Mouse (Mus musculus) embryonic stem cell, embryonic (primary cell): ENCODE measurements around the gene Liph.
"Not testable (repeated sequence)": the region's sequence is repeated elsewhere in the genome, so short reads cannot be mapped to it uniquely, and the experiment has no call there.

Experiments
- CTCF ChIA-PET, 4 experiments: fragments of 300-600 bp in 2 of 4; fragments of 350-600 bp in 2 of 4; sonication (Branson Sonifier 250); formaldehyde crosslinking; loops; one replicate each; lab custom pipeline; 2022; ENCODE audit warnings: inconsistent platforms in 2 of 4; lab: Charles Lee
- POLR2A ChIA-PET, 4 experiments: fragments of 300-600 bp in 2 of 4; fragments of 350-600 bp in 2 of 4; sonication (Branson Sonifier 250); formaldehyde crosslinking; loops; one replicate each; lab custom pipeline; 2022; ENCODE audit warnings: antibody characterized with exemption in 4 of 4, inconsistent platforms in 1 of 4; lab: Charles Lee

The Liph gene

DNA sequence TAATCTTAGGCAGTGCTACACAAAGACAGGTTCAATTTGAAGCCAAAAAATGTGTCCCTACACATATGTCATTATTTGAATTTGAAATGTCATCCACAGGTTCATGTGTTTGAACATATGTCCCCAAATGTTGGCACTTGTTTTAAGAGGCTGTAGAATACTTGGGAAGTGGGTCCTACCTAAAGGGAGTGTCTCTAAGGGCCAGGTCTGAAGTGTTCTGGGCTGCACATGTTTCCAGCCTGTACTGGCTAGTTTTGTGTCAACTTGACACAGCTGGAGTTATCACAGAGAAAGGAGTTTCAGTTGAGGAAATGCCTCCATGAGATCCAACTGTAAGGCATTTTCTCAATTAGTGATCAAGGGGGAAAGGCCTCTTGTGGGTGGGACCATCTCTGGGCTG, 4.6 kb downstream of the Liph start:
- CTCF ChIA-PET, result not testable (repeated sequence)
- POLR2A ChIA-PET, result interaction anchor here in 2 of 4 experiments (1.0 to 13.2 kb wide), 9 partner anchors 8 to 82 kb away, joined by 3 to 498 read pairs (median 5); partner anchors contain the start of genes Senp2 (in 1 of the 2) and Tmem41a (in 1 of the 2)

DNA sequence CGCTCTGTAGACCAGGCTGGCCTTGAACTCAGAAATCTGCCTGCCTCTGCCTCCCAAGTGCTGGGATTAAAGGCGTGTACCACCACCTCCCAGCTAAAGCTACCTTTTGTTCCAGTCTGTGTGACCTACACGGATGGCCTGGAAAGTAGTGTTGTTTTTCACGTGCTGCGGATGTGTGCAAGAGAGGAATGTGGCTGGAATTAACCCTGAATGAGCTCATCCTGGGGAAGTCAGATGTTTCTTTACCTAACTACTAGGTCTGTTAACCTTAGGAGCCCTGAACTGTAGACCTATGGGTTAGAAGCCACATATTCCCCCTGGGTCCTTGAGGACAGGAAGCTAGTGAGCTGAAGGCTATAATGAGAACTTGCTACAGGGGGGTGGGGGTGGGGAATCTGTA, 7.5 kb downstream of the Liph start:
- CTCF ChIA-PET, result interaction anchor here in 2 of 4 experiments (0.6 to 1.3 kb wide), 6 partner anchors 19 to 1996 kb away, joined by 3 to 6 read pairs (median 4); no protein-coding TSS in a partner anchor

DNA sequence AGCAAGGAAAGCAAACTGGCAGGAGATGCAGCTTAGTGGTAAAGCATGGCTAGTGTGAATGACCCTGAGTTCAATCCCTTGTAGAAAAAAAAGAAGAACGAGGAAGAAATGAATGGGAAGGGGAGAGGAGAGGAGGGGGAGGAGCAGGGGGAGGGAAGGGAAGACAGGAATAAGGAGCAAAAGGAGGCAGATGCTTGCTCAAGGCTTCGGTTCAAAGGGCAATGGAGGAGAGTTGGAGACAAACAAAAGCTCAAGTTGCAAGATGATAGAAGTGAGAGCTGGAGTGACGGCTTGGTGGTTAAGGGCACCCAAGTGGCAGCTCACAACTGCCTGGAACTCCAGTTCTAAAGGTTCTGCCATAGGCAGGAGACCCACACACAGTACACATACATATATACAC, 9.3 kb downstream of the Liph start:
- POLR2A ChIA-PET, result interaction anchor here in 2 of 4 experiments (0.7 to 14.3 kb wide), 16 partner anchors 9 to 422 kb away, joined by 3 to 498 read pairs (median 5); partner anchors contain the start of genes Liph (in 2 of the 2) and Senp2 (in 2 of the 2)
- CTCF ChIA-PET, result no interaction called here

More for the DNA sequence above, 7.5 kb downstream of the Liph start:
- POLR2A ChIA-PET, result interaction anchor here (0.6 to 14.3 kb wide), 56 partner anchors 7 to 774 kb away, joined by 3 to 498 read pairs (median 4); partner anchors contain the start of genes Senp2 (in 3 of the 4), Liph (in 2 of the 4) and Tmem41a (in 1 of the 4)

DNA sequence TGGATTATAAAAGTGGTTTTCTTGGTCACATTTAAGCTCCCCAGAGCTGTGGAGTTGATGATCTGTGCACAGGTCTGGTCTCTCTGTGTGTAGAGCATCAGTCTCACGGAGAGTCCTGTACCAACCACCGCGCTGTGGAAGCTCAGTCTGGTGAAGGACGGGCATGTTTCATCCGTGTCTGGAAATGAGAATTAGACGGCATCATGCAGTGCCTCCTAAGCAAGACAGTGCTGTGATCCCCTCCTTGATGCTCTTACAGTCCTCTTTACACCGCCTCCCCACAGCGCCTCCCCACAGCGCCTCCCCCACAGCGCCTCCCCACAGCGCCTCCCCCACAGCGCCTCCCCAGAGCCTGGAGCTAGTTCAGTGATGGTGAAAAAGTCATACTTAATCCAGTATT, 11.4 kb downstream of the Liph start:
- ChIA-PET CTCF (interaction anchor here (0.6 to 2.5 kb wide), 12 partner anchors 8 to 666 kb away, joined by 3 to 13 read pairs (median 4); partner anchors contain the start of gene Liph (in 2 of the 4)), POLR2A (interaction anchor here (0.6 to 14.3 kb wide), 113 partner anchors 9 to 1544 kb away, joined by 3 to 498 read pairs (median 5); partner anchors contain the start of genes Liph (in 3 of the 4), Senp2 (in 2 of the 4), Tmem41a (in 2 of the 4) and Abcf3 (in 1 of the 4))

DNA sequence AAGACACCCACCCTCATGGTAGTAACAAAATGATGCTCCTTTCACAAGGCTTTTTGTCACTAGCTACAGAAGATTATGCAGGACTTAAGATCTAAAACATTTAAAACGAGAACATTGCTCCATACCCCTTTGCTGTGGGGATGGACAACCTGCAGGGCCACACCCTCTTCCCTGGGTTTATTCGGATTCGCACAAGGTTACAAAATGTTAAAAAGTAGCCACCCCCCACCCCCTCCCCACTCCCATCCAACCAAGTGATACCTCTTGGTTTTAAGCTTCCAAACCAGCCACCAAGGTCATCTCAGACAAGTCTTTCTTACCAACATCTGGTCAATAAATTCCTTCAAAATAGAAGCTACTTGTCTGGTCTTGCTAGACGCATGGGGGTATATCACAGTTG, 11.9 kb downstream of the Liph start:
- POLR2A ChIA-PET, result interaction anchor here in 3 of 4 experiments (0.5 to 14.3 kb wide), 128 partner anchors 6 to 1435 kb away, joined by 3 to 498 read pairs (median 5); partner anchors contain the start of genes Liph (in 3 of the 3), Senp2 (in 3 of the 3), Tmem41a (in 2 of the 3) and Abcf3 (in 1 of the 3)
- CTCF ChIA-PET, result interaction anchor here in 3 of 4 experiments (0.7 to 2.5 kb wide), 8 partner anchors 8 to 634 kb away, joined by 3 to 13 read pairs (median 4); partner anchors contain the start of gene Liph (in 2 of the 3)

DNA sequence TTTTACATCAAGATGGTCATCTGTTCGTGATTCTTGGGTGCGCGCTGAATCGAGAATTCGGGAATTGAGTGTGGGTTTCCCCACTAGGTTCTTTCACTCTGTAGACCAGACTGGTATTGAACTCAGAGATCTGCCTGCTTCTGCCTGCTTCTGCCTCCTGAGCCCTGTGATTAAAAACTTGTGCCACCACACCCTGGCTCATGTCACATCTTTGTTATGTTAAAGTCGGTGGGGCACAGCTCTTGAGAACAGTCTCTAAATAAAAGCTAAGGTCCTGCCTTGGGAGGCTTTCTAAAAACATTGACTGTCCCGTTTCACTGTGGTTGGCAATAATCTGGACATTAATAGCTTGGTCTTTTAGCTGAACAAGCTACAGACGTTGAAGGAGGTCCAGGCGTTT, 12.3 kb downstream of the Liph start:
- ChIA-PET POLR2A (interaction anchor here in 3 of 4 experiments (0.5 to 14.3 kb wide), 126 partner anchors 6 to 1126 kb away, joined by 3 to 498 read pairs (median 5); partner anchors contain the start of genes Liph (in 3 of the 3), Senp2 (in 3 of the 3), Tmem41a (in 2 of the 3) and Ehhadh (in 1 of the 3)), CTCF (interaction anchor here in 2 of 4 experiments (1.6 to 2.5 kb wide), 2 partner anchors 11 to 12 kb away, joined by 4 to 13 read pairs; partner anchors contain the start of gene Liph (in 2 of the 2))

DNA sequence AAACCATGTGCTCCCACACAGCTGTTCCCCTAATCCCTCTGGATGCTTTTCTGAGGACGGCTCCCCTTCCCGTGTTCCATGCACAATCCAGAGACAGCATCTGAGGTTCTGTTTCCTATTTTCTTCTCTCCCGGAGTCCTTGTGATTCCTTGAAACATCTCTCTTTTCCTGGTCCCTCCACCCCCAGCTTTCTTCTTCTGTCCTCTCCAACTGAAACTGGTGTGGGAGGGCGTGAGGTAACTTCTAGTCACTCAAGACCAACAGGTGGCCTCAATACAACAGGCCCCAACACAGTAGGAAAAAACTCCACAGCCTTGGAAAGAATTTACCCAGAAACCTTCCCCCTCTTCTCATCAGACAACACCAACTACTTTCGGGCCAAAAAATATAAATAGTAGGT, 18.1 kb downstream of the Liph start:
- ChIA-PET CTCF (no interaction called here), POLR2A (interaction anchor here in 2 of 4 experiments (0.6 to 14.3 kb wide), 9 partner anchors 10 to 36 kb away, joined by 3 to 264 read pairs (median 9); partner anchors contain the start of gene Liph (in 2 of the 2))

DNA sequence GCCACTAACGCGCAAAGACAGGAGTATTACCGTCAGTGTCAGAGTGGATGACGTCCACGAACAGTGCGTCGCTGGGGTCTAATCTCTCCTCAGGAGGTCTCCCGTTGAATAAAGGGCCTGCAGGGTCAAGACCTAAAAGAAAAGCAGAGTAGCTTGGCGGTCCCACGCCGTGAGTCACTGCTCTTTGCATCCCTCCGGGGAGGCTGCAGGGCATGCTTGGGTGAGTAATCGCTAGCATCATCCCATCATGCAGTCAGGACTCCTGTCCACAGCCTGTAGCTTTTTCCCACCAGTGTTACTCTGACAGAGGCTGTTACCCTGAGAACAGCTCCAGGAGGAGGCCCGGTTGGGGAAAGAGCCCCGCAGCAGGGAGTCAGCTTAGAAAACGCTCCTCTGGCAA, 19.3 kb downstream of the Liph start:
- CTCF ChIA-PET, result interaction anchor here in 2 of 4 experiments (0.6 to 1.8 kb wide), 2 partner anchors 8 to 122 kb away, joined by 3 to 4 read pairs; no protein-coding TSS in a partner anchor
- POLR2A ChIA-PET, result interaction anchor here in 3 of 4 experiments (0.6 to 14.3 kb wide), 14 partner anchors 10 to 471 kb away, joined by 3 to 264 read pairs (median 4); partner anchors contain the start of genes Liph (in 2 of the 3), Map3k13 (in 1 of the 3) and Senp2 (in 1 of the 3)

DNA sequence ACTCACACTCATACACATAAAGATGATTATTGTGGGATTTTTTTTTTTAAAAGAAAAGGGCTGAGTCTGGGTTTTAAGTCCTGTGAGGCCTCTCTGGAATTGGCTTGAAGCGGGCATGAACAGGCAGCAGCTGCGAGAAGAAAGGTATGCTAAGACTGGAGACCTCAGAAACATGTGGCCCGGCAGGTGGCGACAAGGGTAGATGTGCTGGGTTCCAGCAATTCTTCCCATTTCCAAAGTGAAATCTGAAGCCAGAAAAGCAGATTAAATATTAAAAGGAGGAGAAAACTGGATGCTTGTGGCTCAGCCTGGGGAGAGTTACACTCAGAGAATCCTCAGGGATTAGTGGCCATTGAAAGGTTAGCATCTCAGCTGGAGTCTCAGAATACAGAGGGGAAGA, 24.0 kb downstream of the Liph start:
- POLR2A ChIA-PET, result interaction anchor here in 3 of 4 experiments (0.7 to 6.0 kb wide), 11 partner anchors 10 to 52 kb away, joined by 3 to 50 read pairs (median 3); no protein-coding TSS in a partner anchor
- CTCF ChIA-PET, result interaction anchor here in 3 of 4 experiments (0.7 to 1.6 kb wide), 3 partner anchors 12 to 50 kb away, joined by 3 to 4 read pairs (median 3); no protein-coding TSS in a partner anchor

DNA sequence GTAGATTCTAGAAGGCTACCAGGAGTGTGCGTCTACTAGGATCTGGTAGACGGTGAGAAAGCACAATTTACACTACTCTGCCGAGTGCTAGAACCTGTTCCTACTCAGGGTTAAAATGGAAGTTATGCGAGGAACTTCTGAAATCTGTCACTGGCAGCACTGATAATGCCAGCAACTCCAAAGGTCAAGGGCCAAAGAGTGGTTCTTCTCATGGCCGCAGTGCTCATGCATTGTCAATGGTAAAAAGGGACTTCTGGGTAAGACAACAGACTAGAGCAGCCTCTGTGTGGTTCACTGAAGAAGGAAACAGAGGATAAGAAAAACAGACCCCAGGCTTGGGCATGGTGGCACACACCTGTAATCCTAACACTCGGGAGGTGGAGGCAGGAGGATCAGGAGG, 24.9 kb downstream of the Liph start:
- ChIA-PET POLR2A (interaction anchor here in 2 of 4 experiments (0.6 to 6.0 kb wide), 7 partner anchors 9 to 18 kb away, joined by 3 to 50 read pairs (median 3); no protein-coding TSS in a partner anchor), CTCF (interaction anchor here in 1 of 4 experiments (0.6 to 1.6 kb wide), 2 partner anchors 31 to 145 kb away, joined by 4 read pairs; no protein-coding TSS in a partner anchor)

DNA sequence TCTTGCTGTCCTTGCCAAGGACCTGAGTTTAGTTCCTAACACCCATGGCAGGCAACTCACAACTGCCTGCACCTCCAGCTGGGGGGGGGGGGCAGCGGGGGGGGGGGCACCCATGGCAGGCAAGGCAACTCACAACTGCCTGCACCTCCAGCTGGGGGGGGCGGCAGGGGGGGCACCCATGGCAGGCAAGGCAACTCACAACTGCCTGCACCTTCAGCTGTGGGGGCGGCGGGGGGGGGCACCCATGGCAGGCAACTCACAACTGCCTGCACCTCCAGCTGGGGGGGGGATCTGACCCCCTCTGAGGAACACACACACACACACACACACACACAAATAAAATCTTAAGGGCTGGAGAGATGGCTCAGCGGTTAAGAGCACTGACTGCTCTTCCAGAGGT, 25.6 kb downstream of the Liph start:
- ChIA-PET POLR2A (interaction anchor here in 2 of 4 experiments (0.6 to 6.0 kb wide), 4 partner anchors 12 to 32 kb away, joined by 3 to 50 read pairs (median 24); no protein-coding TSS in a partner anchor), CTCF (interaction anchor here in 1 of 4 experiments (0.6 kb wide), 1 partner anchor 144 kb away, joined by 4 read pairs; no protein-coding TSS in a partner anchor)

DNA sequence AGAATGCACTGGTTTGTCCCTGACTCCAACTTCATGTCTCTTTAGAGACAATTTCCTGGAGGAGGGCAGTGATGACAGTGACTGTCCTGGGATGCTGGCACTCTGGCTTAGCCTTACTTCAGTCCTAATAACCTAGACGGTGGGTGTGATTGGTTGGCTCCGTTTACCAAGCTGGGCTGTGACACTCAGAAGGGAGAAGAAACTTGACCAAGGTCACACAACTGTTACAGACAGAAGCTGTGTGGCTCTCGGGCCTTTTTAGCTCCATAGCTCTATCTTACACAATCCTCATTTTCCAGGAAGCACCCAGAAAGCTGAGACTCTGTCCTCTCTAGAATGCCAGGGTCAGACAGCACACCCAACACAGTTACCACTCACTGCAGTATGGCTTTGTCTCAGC, 29.9 kb downstream of the Liph start:
- ChIA-PET POLR2A (interaction anchor here in 3 of 4 experiments (0.6 to 3.9 kb wide), 9 partner anchors 11 to 136 kb away, joined by 4 to 26 read pairs (median 7); partner anchors contain the start of gene Liph (in 1 of the 3)), CTCF (no interaction called here)

DNA sequence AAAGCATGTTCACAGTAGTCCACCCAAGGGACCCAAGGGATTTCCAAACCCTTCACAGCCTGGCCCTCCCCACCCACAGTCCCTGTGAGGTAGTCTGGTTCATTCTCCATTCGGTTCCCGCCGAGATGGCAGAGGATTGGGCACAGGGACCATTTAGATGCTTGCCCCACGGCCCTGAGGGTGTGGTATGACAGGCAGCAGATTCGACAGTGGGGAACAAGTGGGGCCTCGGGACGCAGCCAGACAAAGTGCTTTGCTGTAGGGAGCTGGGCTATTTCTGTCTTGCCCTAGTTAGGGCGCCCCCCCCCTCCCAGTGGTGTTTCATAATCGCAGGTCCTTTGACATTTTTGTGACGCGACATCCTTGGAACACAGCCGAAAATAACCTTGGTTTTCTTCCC, 39.9 kb downstream of the Liph start:
- ChIA-PET POLR2A (interaction anchor here (0.5 to 4.3 kb wide), 18 partner anchors 8 to 262 kb away, joined by 3 to 19 read pairs (median 4); partner anchors contain the start of gene Tmem41a (in 1 of the 4)), CTCF (no interaction called here)

DNA sequence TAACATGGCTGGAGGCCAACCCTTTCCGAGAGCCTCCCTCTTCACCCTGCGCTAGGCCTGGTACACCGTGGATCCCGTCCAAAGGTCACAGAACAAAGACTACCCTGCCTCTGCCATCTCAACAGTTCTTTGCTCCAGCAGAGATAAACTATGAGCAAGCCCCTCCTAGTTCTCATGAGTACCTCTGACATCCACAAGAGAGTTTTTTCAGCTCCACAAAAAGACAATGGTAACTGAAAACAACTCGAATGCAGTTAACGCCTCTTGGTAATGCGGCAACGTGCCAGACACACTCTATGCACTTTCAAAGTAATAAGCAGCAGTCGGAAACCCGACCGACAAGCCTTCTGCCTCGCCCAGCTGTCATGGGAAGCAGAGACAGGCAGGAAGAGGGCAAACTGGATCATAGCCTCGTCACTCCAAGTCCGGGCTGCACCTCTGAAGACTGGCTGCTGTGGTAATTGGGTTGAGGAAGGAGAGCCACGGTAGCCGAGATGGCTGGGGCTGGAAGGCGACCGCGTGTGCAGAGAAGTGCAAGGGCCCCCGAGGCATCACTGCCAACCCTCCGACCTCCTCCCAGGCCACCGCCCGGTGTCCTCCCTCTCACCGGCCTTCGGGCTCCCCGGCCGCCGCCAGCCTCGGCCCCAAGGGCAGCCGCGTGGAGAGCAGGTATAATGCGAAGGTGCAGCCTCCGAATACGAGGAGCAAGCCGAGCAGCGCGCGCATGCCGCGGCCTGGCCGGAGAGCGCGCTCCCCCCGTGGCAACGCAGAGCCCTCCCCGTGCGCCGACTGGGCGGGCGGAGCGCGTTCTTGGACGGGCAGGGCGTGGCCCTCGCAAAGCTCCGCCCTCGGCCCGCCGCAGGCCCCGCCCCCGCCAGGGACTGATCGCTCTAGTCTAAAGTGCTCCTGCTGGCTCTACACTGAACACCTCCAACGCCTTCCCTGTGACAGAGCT, 48.4 kb downstream of the Liph start, which contains the start of gene Tmem41a:
Gene Tmem41a (minus strand): TSS at position 792 of the 955 bp plus-strand sequence.
- CTCF ChIA-PET, result interaction anchor here (0.5 to 1.2 kb wide), 5 partner anchors 10 to 532 kb away, joined by 3 to 7 read pairs (median 5); no protein-coding TSS in a partner anchor
- POLR2A ChIA-PET, result interaction anchor here in 3 of 4 experiments (0.5 to 3.7 kb wide), 43 partner anchors 9 to 525 kb away, joined by 3 to 62 read pairs (median 4); partner anchors contain the start of genes Liph (in 2 of the 3), Ehhadh (in 1 of the 3), Senp2 (in 1 of the 3) and Vps8 (in 1 of the 3)

DNA sequence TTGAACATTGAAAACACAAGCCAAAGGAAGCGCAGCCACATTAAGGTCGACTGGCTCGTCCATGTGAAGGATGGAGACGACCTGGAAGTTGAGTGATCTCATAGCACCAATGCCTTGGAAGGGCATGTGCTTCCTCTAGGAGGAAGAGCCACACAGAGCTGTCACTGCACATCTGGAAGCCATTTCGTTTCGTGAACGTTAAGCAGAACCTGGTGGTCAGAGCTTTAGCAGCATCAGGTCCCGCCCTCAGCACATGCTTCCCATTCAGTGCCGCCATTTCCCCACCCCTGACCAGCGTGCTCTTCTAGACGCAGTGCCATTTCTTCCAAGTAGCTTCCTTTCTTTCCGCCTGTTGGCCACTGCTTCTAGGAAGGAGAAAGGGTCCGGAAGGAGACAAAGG, 67.0 kb downstream of the Liph start:
- ChIA-PET CTCF (interaction anchor here in 1 of 4 experiments (0.5 kb wide), 1 partner anchor 617 kb away, joined by 3 read pairs; no protein-coding TSS in a partner anchor), POLR2A (interaction anchor here in 2 of 4 experiments (0.6 to 2.9 kb wide), 6 partner anchors 17 to 75 kb away, joined by 3 to 12 read pairs (median 3); partner anchors contain the start of gene Tmem41a (in 2 of the 2))

DNA sequence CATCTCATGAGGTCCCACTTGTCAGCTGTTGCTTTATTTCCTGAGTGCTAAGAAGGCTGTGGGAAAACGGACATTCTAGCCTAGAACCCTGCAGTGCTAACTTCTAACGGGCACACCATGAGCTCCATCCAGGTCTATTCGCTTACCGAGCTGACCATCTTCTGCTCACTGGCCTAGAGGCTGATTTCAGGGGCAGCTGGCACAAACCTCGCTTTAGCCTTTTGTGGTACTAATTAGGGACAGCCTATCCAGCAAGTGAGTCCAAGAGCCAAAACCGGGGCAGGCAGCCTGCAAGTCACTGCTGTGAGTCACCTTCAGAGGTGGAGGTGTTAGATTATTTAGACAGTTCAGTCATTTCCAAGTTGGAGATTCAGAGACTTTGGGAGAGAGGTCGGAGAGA, 78.8 kb downstream of the Liph start:
- CTCF ChIA-PET, result interaction anchor here in 1 of 4 experiments (0.6 kb wide), 1 partner anchor 54 kb away, joined by 6 read pairs; no protein-coding TSS in a partner anchor

More for the DNA sequence above, 78.8 kb downstream of the Liph start:
- POLR2A ChIA-PET, result interaction anchor here in 2 of 4 experiments (0.8 to 1.6 kb wide), 3 partner anchors 8 to 35 kb away, joined by 3 to 5 read pairs (median 4); no protein-coding TSS in a partner anchor
